Mouse (Mus musculus) bone marrow, adult 2 months (tissue): ENCODE results near the gene Naif1.

ENCODE experiments used
- CTCF ChIP-seq: fragments of 200-500 bp; IDR thresholded peaks from 2 replicates; pipeline ENCODE4 v1.5.1; 2011; ENCODE audit warnings: low read length, control low read depth; ENCODE audit not compliant: control insufficient read depth, insufficient read depth
- POLR2A ChIP-seq: fragments of 200-500 bp; IDR thresholded peaks from 2 replicates; pipeline ENCODE4 v1.6.1; 2011; ENCODE audit warnings: low read depth, mild to moderate bottlenecking, control low read depth, low read length, borderline replicate concordance; ENCODE audit not compliant: control insufficient read depth

GRCm38 (mm10) chr2:32494522-32494921 lies 44.3 kb downstream of the Naif1 start:
- TF ChIP-seq POLR2A (no peak), CTCF (no peak)
